Mouse (Mus musculus): ENCODE results near the gene Gna14. TPM values are rescaled to one million over a fixed set of nuclear protein-coding genes. Genes with fewer than 3 reads are reported as not detected.
A peak's percentile ranks its signal among the peaks of the same experiment; 100 is the strongest.

The Gna14 gene
- polyA plus RNA-seq, 1 experiment from 2014 or later, result 23.8 TPM

- ATAC-seq (replicated peaks; ENCODE audit: low FRiP score, low TSS enrichment, low read depth), result no peak
- H3K9me3 ChIP-seq (ENCODE audit: control insufficient read depth, low read length), result no peaks in the 10 kb centered on the region
- no peak overlapping the region for H3K27ac ChIP-seq (ENCODE audit: low read depth)
- no peak overlapping the region for H3K9ac ChIP-seq (ENCODE audit: low read length)
- 87% methylated on average over 3 of the region's 3 CpGs for WGBS
- H3K27me3 ChIP-seq (replicated peaks; ENCODE audit: control insufficient read depth, insufficient read depth, low read length), result no peaks in the 10 kb centered on the region
- H3K4me2 ChIP-seq (ENCODE audit: low read length), result no peak overlapping the region
- no peak overlapping the region for H3K4me3 ChIP-seq (ENCODE audit: low read depth, low read length)
- DNase-seq (ENCODE audit: low spot score), result no peak
- H3K4me1 ChIP-seq (replicated peaks; ENCODE audit: control insufficient read depth, insufficient read depth, low read length), result peaks cover 4% of the 10 kb centered on the region; the same call in 1 of the 2 replicates
- H3K36me3 ChIP-seq (ENCODE audit: control insufficient read depth, insufficient read depth, low read length), result no peaks in the 10 kb centered on the region
Observed at GRCm38 (mm10) chr19:16482047-16482446, 46.5 kb downstream of the Gna14 start.

- Histone ChIP-seq H3K36me3 (ENCODE audit: control insufficient read depth, insufficient read depth, low read length) (no peaks in the 10 kb centered on the region), H3K9me3 (ENCODE audit: control insufficient read depth, low read length) (no peaks in the 10 kb centered on the region), H3K4me2 (ENCODE audit: low read length) (no peak overlapping the region), H3K4me3 (ENCODE audit: low read depth, low read length) (no peak overlapping the region), H3K27ac (ENCODE audit: low read depth) (no peak overlapping the region), H3K9ac (ENCODE audit: low read length) (no peak overlapping the region), H3K27me3 (replicated peaks; ENCODE audit: control insufficient read depth, insufficient read depth, low read length) (no peaks in the 10 kb centered on the region), H3K4me1 (replicated peaks; ENCODE audit: control insufficient read depth, insufficient read depth, low read length) (peaks cover 4% of the 10 kb centered on the region; the same call in 1 of the 2 replicates)
- DNase-seq (ENCODE audit: low spot score), result no peak
- 76% methylated on average over 10 of the region's 10 CpGs for WGBS
- no peak for ATAC-seq (replicated peaks; ENCODE audit: low FRiP score, low TSS enrichment, low read depth)
Observed at GRCm38 (mm10) chr19:16484237-16484636, 48.7 kb downstream of the Gna14 start.

- ATAC-seq (replicated peaks; ENCODE audit: low FRiP score, low TSS enrichment, low read depth), result no peak
- no peak for DNase-seq (ENCODE audit: low spot score)
Observed at GRCm38 (mm10) chr19:16484671-16485070, 49.1 kb downstream of the Gna14 start.

GRCm38 (mm10) chr19:16490756-16491155 lies 55.2 kb downstream of the Gna14 start:
- no peak overlapping the region for H3K4me3 ChIP-seq (ENCODE audit: low read depth, low read length)
- no peaks in the 10 kb centered on the region for H3K36me3 ChIP-seq (ENCODE audit: control insufficient read depth, insufficient read depth, low read length)
- H3K4me2 ChIP-seq (ENCODE audit: low read length), result no peak overlapping the region
- 67% methylated on average over 12 of the region's 12 CpGs for WGBS
- ATAC-seq (replicated peaks; ENCODE audit: low FRiP score, low TSS enrichment, low read depth) (no peak), DNase-seq (ENCODE audit: low spot score) (no peak)
- H3K9me3 ChIP-seq (ENCODE audit: control insufficient read depth, low read length), result no peaks in the 10 kb centered on the region
- H3K27ac ChIP-seq (ENCODE audit: low read depth), result no peak overlapping the region
- H3K27me3 ChIP-seq (replicated peaks; ENCODE audit: control insufficient read depth, insufficient read depth, low read length), result no peaks in the 10 kb centered on the region
- H3K4me1 ChIP-seq (replicated peaks; ENCODE audit: control insufficient read depth, insufficient read depth, low read length), result no peaks in the 10 kb centered on the region; the same call in 1 of the 2 replicates
- no peak overlapping the region for H3K9ac ChIP-seq (ENCODE audit: low read length)

More at GRCm38 (mm10) chr19:16484671-16485070, 49.1 kb downstream of the Gna14 start:
- H3K4me2 ChIP-seq (ENCODE audit: low read length), result no peak overlapping the region
- H3K36me3 ChIP-seq (ENCODE audit: control insufficient read depth, insufficient read depth, low read length), result no peaks in the 10 kb centered on the region
- no peaks in the 10 kb centered on the region for H3K9me3 ChIP-seq (ENCODE audit: control insufficient read depth, low read length)
- WGBS, result 62% methylated on average over 5 of the region's 5 CpGs
- no peak overlapping the region for H3K27ac ChIP-seq (ENCODE audit: low read depth)
- H3K27me3 ChIP-seq (replicated peaks; ENCODE audit: control insufficient read depth, insufficient read depth, low read length), result no peaks in the 10 kb centered on the region
- peaks cover 4% of the 10 kb centered on the region; the same call in 1 of the 2 replicates for H3K4me1 ChIP-seq (replicated peaks; ENCODE audit: control insufficient read depth, insufficient read depth, low read length)
- H3K4me3 ChIP-seq (ENCODE audit: low read depth, low read length), result no peak overlapping the region
- H3K9ac ChIP-seq (ENCODE audit: low read length), result no peak overlapping the region

GRCm38 (mm10) chr19:16491497-16491896 lies 55.9 kb downstream of the Gna14 start:
- no peaks in the 10 kb centered on the region for H3K27me3 ChIP-seq (replicated peaks; ENCODE audit: control insufficient read depth, insufficient read depth, low read length)
- DNase-seq (ENCODE audit: low spot score) (no peak), ATAC-seq (replicated peaks; ENCODE audit: low FRiP score, low TSS enrichment, low read depth) (no peak)
- H3K36me3 ChIP-seq (ENCODE audit: control insufficient read depth, insufficient read depth, low read length), result no peaks in the 10 kb centered on the region
- H3K4me1 ChIP-seq (replicated peaks; ENCODE audit: control insufficient read depth, insufficient read depth, low read length), result no peaks in the 10 kb centered on the region; the same call in 1 of the 2 replicates
- 38% methylated on average over 7 of the region's 7 CpGs for WGBS
- H3K4me3 ChIP-seq (ENCODE audit: low read depth, low read length), result no peak overlapping the region
- no peak overlapping the region for H3K9ac ChIP-seq (ENCODE audit: low read length)
- H3K4me2 ChIP-seq (ENCODE audit: low read length), result no peak overlapping the region
- no peak overlapping the region for H3K27ac ChIP-seq (ENCODE audit: low read depth)
- H3K9me3 ChIP-seq (ENCODE audit: control insufficient read depth, low read length), result no peaks in the 10 kb centered on the region

- no peak overlapping the region for H3K4me3 ChIP-seq (ENCODE audit: low read depth, low read length)
- DNase-seq (ENCODE audit: low spot score), result no peak
- H3K27me3 ChIP-seq (replicated peaks; ENCODE audit: control insufficient read depth, insufficient read depth, low read length), result no peaks in the 10 kb centered on the region
- H3K4me1 ChIP-seq (replicated peaks; ENCODE audit: control insufficient read depth, insufficient read depth, low read length), result no peaks in the 10 kb centered on the region; the same call in 1 of the 2 replicates
- WGBS, result 72% methylated on average over 1 of the region's 1 CpGs
- ATAC-seq (replicated peaks; ENCODE audit: low FRiP score, low TSS enrichment, low read depth), result no peak
- H3K36me3 ChIP-seq (ENCODE audit: control insufficient read depth, insufficient read depth, low read length), result no peaks in the 10 kb centered on the region
- no peak overlapping the region for H3K27ac ChIP-seq (ENCODE audit: low read depth)
- H3K9me3 ChIP-seq (ENCODE audit: control insufficient read depth, low read length), result no peaks in the 10 kb centered on the region
- H3K9ac ChIP-seq (ENCODE audit: low read length), result no peak overlapping the region
- H3K4me2 ChIP-seq (ENCODE audit: low read length), result no peak overlapping the region
Observed at GRCm38 (mm10) chr19:16492453-16492852, 56.9 kb downstream of the Gna14 start.

- Histone ChIP-seq H3K4me3 (ENCODE audit: low read depth, low read length) (no peak overlapping the region), H3K9me3 (ENCODE audit: control insufficient read depth, low read length) (no peaks in the 10 kb centered on the region), H3K27me3 (replicated peaks; ENCODE audit: control insufficient read depth, insufficient read depth, low read length) (no peaks in the 10 kb centered on the region), H3K27ac (ENCODE audit: low read depth) (no peak overlapping the region), H3K36me3 (ENCODE audit: control insufficient read depth, insufficient read depth, low read length) (no peaks in the 10 kb centered on the region), H3K4me1 (replicated peaks; ENCODE audit: control insufficient read depth, insufficient read depth, low read length) (no peaks in the 10 kb centered on the region; the same call in 1 of the 2 replicates), H3K4me2 (ENCODE audit: low read length) (no peak overlapping the region), H3K9ac (ENCODE audit: low read length) (no peak overlapping the region)
- ATAC-seq (replicated peaks; ENCODE audit: low FRiP score, low TSS enrichment, low read depth) (no peak), DNase-seq (ENCODE audit: low spot score) (no peak)
- 89% methylated on average over 10 of the region's 10 CpGs for WGBS
Observed at GRCm38 (mm10) chr19:16494816-16495516, 59.4 kb downstream of the Gna14 start.

GRCm38 (mm10) chr19:16496016-16496415 lies 60.5 kb downstream of the Gna14 start:
- ATAC-seq (replicated peaks; ENCODE audit: low FRiP score, low TSS enrichment, low read depth) (no peak), DNase-seq (ENCODE audit: low spot score) (no peak)
- Histone ChIP-seq H3K27ac (ENCODE audit: low read depth) (no peak overlapping the region), H3K4me1 (replicated peaks; ENCODE audit: control insufficient read depth, insufficient read depth, low read length) (no peaks in the 10 kb centered on the region; the same call in 1 of the 2 replicates), H3K9ac (ENCODE audit: low read length) (no peak overlapping the region), H3K27me3 (replicated peaks; ENCODE audit: control insufficient read depth, insufficient read depth, low read length) (no peaks in the 10 kb centered on the region), H3K36me3 (ENCODE audit: control insufficient read depth, insufficient read depth, low read length) (no peaks in the 10 kb centered on the region), H3K9me3 (ENCODE audit: control insufficient read depth, low read length) (no peaks in the 10 kb centered on the region), H3K4me3 (ENCODE audit: low read depth, low read length) (no peak overlapping the region), H3K4me2 (ENCODE audit: low read length) (no peak overlapping the region)
- WGBS, result 74% methylated on average over 5 of the region's 5 CpGs

- DNase-seq (ENCODE audit: low spot score) (no peak), ATAC-seq (replicated peaks; ENCODE audit: low FRiP score, low TSS enrichment, low read depth) (no peak)
- H3K27ac ChIP-seq (ENCODE audit: low read depth), result peak overlapping the region; percentile 51; the same call in 1 of the 2 replicates
- H3K27me3 ChIP-seq (replicated peaks; ENCODE audit: control insufficient read depth, insufficient read depth, low read length), result no peaks in the 10 kb centered on the region
- no peaks in the 10 kb centered on the region for H3K36me3 ChIP-seq (ENCODE audit: control insufficient read depth, insufficient read depth, low read length)
- no peak overlapping the region for H3K4me2 ChIP-seq (ENCODE audit: low read length)
- H3K9me3 ChIP-seq (ENCODE audit: control insufficient read depth, low read length), result no peaks in the 10 kb centered on the region
- H3K9ac ChIP-seq (ENCODE audit: low read length), result no peak overlapping the region
- no peaks in the 10 kb centered on the region; the same call in 1 of the 2 replicates for H3K4me1 ChIP-seq (replicated peaks; ENCODE audit: control insufficient read depth, insufficient read depth, low read length)
- H3K4me3 ChIP-seq (ENCODE audit: low read depth, low read length), result no peak overlapping the region
- 40% methylated on average over 5 of the region's 5 CpGs for WGBS
Observed at GRCm38 (mm10) chr19:16502054-16502453, 66.5 kb downstream of the Gna14 start.

All from intestine, embryonic 14.5 days (tissue).